Mouse (Mus musculus): ENCODE results near the gene Timp3.
A peak's percentile ranks its signal among the peaks of the same experiment; 100 is the strongest.
"Not testable (repeated sequence)": the region's sequence is repeated elsewhere in the genome, so short reads cannot be mapped to it uniquely, and the experiment has no call there.

Timp3 gene

GRCm38 (mm10) chr10:86346235-86346840 lies 46.2 kb downstream of the Timp3 start:
- DNase-seq (ENCODE audit: low spot score in 2 of 2): no peak

GRCm38 (mm10) chr10:86351287-86351686 lies 51.1 kb downstream of the Timp3 start:
- no peak for DNase-seq (ENCODE audit: low spot score in 2 of 2)

DNA sequence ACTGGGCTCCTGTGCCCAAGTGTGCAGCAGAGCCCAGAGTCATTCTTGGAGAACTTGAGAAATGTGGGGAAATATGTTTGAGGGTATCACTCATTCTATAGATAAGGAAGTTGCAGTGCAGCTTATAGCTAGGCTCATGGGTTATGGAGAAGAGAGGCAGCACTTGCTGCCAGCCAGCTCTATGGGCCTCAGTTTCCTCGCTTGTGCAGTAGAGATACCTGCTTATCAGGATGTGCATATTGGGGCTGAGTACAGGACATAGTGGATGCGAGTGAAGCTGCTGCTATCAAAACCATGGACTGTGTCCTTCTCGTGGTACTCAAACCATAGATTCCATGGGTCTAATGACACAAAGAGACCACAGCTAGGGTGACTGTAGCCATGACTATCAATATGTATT lies 52.3 kb downstream of the Timp3 start:
- DNase-seq (ENCODE audit: low spot score in 2 of 2): no peak

DNA sequence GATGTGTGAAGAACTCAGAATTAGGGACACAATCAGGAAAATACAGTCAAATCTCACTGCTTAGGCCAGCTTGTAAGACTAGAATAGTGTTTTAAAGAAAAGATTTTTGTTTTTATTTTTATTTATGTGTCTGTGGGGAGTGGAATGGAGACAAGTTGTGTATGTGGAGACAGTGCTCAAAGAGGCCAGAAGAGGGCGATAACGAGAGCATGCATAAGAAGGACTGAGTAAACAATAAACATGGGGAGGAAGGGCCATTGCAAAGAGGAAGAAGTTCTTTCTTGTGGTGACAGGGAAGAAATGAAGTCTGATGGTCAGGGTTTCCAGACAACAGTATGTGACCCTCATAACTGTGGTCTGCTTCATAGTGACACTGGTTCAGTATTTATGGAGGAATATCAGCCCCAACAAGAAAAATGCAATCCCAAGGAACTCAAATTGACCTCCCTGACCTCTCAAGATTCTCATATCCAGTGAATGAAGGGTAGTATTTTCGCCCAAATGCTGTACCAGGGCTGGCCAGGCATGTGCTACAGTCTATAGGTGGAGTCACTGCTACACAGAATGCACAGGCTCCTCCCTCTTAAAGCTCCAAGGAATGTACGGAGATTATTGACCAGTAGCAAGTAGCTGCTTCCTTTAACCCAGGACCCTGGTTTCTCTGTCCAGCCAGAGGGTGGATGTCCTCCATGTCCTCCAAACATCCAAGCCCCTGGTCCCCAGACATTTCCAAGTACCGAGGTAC lies 56.8 kb downstream of the Timp3 start:
- peak in 1 of 2 experiments; percentile 13 for DNase-seq (ENCODE audit: low spot score in 2 of 2)

DNA sequence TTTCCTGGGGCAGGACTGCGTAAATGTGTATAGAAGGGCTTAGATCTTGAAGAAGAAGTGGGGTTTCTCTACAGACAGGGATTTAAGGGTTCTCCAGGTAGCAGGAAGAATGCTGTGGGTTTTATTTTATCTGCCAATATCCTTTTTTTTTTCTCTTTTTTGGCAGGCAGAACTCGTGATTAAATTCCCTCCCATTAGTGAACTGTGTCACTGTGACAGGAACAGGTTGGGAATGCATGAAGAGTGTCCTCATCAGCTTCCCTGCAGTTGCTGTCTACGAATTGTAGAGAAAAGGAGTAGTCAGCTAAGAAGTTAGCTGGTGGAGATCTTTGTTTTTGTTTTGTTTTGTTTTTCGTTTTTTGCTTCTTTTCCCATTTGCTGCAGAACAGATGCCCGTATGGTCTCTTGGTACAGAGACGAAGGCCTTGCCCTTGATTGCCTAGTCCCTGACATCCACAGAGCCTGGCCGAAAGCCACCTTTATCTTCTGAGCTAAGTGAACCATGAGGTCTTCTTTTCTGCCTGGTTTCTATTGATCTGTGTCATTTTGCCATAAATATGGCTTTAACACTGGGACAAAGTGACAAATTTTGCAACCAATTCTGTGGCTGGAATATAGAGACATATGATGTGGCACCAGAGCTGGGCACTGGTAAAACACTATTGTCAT lies 58.3 kb downstream of the Timp3 start:
- DNase-seq (ENCODE audit: low spot score in 2 of 2): no peak

- DNase-seq (ENCODE audit: low spot score in 2 of 2): no peak
These were observed 59.0 kb downstream of the Timp3 start for GRCm38 (mm10) chr10:86359208-86359607.

GRCm38 (mm10) chr10:86359699-86360098 lies 59.5 kb downstream of the Timp3 start:
- no peak for DNase-seq (ENCODE audit: low spot score in 2 of 2)

GRCm38 (mm10) chr10:86363669-86364309 lies 63.6 kb downstream of the Timp3 start:
- no peak for DNase-seq (ENCODE audit: low spot score in 2 of 2)

DNA sequence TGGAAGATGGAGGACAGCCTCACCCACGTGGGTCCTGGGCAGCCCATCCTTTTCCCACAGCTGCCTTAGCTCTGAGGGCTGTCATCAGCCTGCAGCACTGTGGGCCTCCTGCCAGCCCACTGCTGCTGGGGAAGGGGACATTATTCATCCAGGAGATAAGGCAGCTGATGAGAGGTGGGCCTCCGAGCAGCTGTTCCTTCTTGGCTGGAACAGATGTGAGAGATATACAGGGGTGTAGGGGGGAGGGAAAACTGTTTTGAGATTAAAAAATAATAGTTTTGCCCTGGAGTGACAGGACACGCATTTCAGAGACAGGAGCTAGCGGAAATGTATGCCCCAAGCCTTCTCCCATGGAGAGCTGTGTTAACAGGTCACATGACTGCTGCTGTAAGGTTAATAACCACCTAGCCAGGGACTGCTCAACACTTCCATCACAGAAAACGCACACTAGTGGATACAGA lies 65.5 kb downstream of the Timp3 start:
- no peak for DNase-seq (ENCODE audit: low spot score in 2 of 2)

DNA sequence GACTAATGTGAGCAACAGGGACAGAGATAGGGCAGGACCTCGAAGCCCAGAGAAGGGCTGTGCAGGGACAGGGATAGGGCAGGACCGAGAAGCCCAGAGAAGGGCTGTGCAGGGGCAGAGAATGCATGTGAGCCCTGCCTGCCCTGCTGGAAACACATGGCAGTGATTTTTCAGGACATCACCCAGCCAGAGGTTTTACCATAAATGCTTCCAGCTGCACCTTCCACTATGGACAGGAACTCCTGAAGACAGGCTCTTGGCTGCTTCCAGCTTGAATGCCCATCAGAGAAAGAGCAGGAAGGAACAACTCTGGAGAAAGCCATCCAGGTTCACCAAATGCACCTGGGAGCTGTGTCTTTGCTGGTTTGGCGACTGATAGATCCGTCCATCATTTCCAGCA lies 67.2 kb downstream of the Timp3 start:
- no peak for DNase-seq (ENCODE audit: low spot score in 2 of 2)

- DNase-seq (ENCODE audit: low spot score in 2 of 2): no peak
These were observed 68.6 kb downstream of the Timp3 start for GRCm38 (mm10) chr10:86368811-86369210.

DNA sequence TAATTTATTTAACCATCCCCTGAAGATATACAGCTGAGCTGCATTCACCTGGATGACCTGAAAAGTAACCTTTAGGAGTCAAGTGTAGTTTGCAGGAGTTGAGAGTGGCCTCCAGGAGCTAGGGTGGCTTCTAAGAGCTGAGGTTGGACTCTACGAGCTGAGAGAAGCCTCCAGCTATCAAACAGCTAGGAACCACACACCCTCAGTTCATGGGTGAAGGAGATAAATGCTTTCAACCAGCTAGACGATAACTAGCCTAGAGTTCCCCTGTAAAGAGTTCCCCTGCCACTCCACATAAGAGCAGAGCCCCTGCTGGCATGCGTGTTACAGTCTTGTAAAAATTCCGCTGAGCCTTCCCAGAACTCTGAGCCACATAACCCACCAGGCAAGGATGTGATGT lies 69.2 kb downstream of the Timp3 start:
- no peak for DNase-seq (ENCODE audit: low spot score in 2 of 2)

GRCm38 (mm10) chr10:86371561-86371960 lies 71.4 kb downstream of the Timp3 start:
- DNase-seq (ENCODE audit: low spot score in 2 of 2): no peak

DNA sequence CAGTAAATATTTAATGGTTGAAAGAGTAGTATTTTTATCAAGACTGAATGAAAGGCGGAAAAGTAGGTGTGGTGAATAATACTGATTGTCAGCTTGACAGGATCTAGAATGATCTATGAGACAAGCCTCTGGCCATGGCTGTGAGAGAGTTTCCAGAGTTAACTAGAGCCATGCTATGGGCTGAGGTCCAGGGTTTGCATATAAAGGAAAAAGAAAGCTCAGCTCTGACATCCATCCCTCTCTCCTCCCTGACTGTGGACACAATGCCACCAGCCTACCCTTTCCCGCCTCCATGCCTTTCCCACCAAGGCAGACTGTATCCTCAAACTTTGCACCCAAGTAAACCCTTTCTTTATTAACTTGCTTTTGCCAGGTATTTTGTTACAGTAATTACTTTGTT lies 73.9 kb downstream of the Timp3 start:
- DNase-seq (ENCODE audit: low spot score in 2 of 2): no peak

- no peak for DNase-seq (ENCODE audit: low spot score in 2 of 2)
These were observed 75.7 kb downstream of the Timp3 start for GRCm38 (mm10) chr10:86375903-86376302.

GRCm38 (mm10) chr10:86376392-86377185 lies 76.4 kb downstream of the Timp3 start:
- DNase-seq (ENCODE audit: low spot score in 2 of 2): no peak

GRCm38 (mm10) chr10:86378803-86379202 lies 78.6 kb downstream of the Timp3 start:
- not testable (repeated sequence) for DNase-seq (ENCODE audit: low spot score in 2 of 2)

DNA sequence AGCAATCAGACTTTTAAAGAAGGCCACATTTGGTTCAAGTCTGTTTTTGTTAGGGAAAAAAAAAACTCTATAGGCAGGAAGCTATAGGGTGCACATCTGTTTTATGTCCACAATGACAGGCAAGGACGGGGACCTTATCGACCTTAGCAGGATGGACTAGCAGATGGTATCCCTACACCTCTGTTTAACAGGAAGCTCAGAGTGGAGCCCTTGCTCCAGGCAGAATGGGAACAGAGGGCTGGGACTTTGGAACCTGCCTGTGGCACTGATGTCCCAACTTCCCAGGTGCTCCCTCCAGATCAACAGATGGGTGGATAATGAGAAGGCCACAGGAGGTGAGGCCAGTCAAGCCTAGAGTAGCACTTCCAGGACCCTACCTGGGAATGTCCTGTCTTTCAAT lies 80.5 kb downstream of the Timp3 start:
- DNase-seq (ENCODE audit: low spot score in 2 of 2): no peak

GRCm38 (mm10) chr10:86381150-86381921 lies 81.2 kb downstream of the Timp3 start:
- no peak for DNase-seq (ENCODE audit: low spot score in 2 of 2)

DNA sequence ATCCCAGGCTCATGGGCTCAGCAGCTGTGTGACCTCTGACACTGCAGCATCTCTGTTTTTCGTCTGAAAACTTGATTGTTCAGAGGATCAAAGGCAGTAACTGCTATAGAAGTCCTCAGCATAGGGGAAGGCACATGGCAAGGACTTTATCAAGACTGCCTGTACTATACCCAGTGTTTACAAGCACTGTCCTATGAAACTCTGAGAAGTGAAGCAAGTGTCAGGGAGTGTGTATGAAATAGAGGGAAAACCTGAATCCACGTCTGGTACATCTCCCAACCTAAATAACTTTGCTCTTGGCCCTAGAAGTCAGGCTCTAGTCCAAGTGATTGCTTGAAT lies 81.7 kb downstream of the Timp3 start:
- no peak for DNase-seq (ENCODE audit: low spot score in 2 of 2)

GRCm38 (mm10) chr10:86384655-86385054 lies 84.5 kb downstream of the Timp3 start:
- DNase-seq (ENCODE audit: low spot score in 2 of 2): no peak

Data from right cerebral cortex, adult 2 months (tissue).